Mouse (Mus musculus) liver, embryonic 11.5 days (tissue): ENCODE results near the gene Notch1. TPM values are rescaled to one million over a fixed set of nuclear protein-coding genes. Genes with fewer than 3 reads are reported as not detected.

Experiments
- ATAC-seq: fragments of 200-750 bp; cut with Nextera tagmentation; replicated peaks from 2 replicates; pipeline ENCODE4 v1.8.0; 2017; ENCODE audit warnings: moderate number of reproducible peaks, mild to moderate bottlenecking, moderate TSS enrichment, moderate library complexity; ENCODE audit not compliant: low FRiP score
- DNase-seq: peaks from one replicate; pipeline ENCODE4 v3.0.0-alpha.2; 2017; ENCODE audit warnings: low spot score
- H3K27ac ChIP-seq: fragments of 300-500 bp; sonication (generic); 2 replicates; pipeline ENCODE4 v1.5.1; 2014; ENCODE audit warnings: mild to moderate bottlenecking, low read depth, low read length, control low read depth
- H3K27me3 ChIP-seq: fragments of 300-500 bp; sonication (generic); replicated peaks from 2 replicates; pipeline ENCODE4 v1.6.1; 2014; ENCODE audit warnings: low read length, mixed read lengths; ENCODE audit not compliant: control insufficient read depth, insufficient read depth
- H3K36me3 ChIP-seq: fragments of 300-500 bp; sonication (generic); 2 replicates; pipeline ENCODE4 v1.6.1; 2014; ENCODE audit warnings: mild to moderate bottlenecking, low read length, moderate library complexity, mixed read lengths; ENCODE audit not compliant: control insufficient read depth, insufficient read depth
- H3K4me1 ChIP-seq: fragments of 300-500 bp; sonication (generic); replicated peaks from 2 replicates; pipeline ENCODE4 v1.6.1; 2014; ENCODE audit warnings: low read length, mixed read lengths; ENCODE audit not compliant: control insufficient read depth, insufficient read depth
- H3K4me2 ChIP-seq: fragments of 300-500 bp; sonication (generic); 2 replicates; pipeline ENCODE4 v1.6.1; 2014; ENCODE audit warnings: mild to moderate bottlenecking, control low read depth, moderate library complexity
- H3K4me3 ChIP-seq: fragments of 300-500 bp; sonication (generic); 2 replicates; pipeline ENCODE4 v1.5.1; 2014; ENCODE audit warnings: low read depth, low read length, control low read depth
- H3K9ac ChIP-seq: fragments of 300-500 bp; sonication (generic); 2 replicates; pipeline ENCODE4 v1.6.1; 2014; ENCODE audit warnings: low read depth, low read length, control low read depth
- H3K9me3 ChIP-seq: fragments of 300-500 bp; sonication (generic); 2 replicates; pipeline ENCODE4 v1.6.1; 2016; ENCODE audit warnings: low read length, inconsistent platforms, mixed read lengths; ENCODE audit not compliant: control insufficient read depth
- WGBS: fragments of 180-500 bp; shearing (Covaris S2); extraction: QIAGEN DNeasy Blood & Tissue Kit; methylation state at CpG from one replicate; pipeline ENCODE4 v1.1.7; 2014; 5-methylcytosine and 5-hydroxymethylcytosine counted together
- polyA plus RNA-seq: library from polyadenylated mRNA; unstranded; fragments of >200 nt; fragmentation: Nextera tagmentation; extraction: Ambion mirVana; gene quantifications from 2 replicates; pipeline ENCODE4 v1.2.1, GENCODE M21; 2014

Notch1 gene
- polyA plus RNA-seq, 1 experiment from 2014 or later, result 7.1 TPM

DNA sequence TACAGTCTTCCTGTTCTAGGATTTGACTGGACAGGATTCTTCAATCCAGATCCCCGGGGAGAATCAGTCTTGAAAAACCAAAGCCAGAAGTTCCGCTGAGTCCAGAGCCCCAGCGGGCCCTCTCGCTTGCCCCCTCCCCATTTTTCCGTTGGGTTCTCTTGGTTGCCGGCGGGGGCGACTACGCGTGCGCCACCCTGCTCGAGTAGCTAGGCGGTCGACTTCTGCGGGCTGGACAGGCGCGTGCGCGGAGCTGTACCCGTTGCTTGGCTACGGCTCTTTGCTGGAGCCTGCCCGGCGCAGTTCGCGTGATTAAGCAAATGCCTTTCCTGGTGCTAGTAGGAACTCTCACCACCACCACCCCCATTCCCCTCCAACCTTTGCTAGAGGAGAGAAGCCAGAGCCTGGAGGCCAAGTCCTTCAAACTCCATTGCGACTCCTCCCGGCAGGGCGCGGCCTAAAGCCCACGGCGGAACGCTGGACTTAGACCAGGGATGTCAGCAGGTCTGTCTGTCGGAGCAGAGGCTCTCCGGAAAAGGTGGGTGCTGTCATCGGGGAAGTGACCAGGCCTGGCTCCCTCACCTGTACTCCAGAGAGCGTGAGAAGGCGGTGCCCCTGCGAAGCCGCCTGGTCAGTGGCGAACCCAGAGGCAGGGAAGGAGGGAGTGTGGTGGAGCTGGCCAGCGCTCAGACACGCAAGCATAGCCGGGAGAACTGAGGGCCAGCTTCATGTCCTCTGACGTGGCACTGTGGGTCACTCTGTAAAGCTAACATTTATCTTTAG is 70.6 kb downstream of the Notch1 start:
- Histone ChIP-seq H3K9ac (peak overlapping the region; percentile 74), H3K27ac (peak overlapping the region; percentile 78), H3K4me2 (peak overlapping the region; percentile 89), H3K4me1 (peaks cover 27% of the 10 kb centered on the region), H3K27me3 (no peaks in the 10 kb centered on the region), H3K4me3 (peak overlapping the region; percentile 85), H3K36me3 (peaks cover 8% of the 10 kb centered on the region), H3K9me3 (no peaks in the 10 kb centered on the region)
- under 1% methylated on average over 44 of the region's 44 CpGs for WGBS
- ATAC-seq (peak; percentile 87), DNase-seq (peak; percentile 100)

DNA sequence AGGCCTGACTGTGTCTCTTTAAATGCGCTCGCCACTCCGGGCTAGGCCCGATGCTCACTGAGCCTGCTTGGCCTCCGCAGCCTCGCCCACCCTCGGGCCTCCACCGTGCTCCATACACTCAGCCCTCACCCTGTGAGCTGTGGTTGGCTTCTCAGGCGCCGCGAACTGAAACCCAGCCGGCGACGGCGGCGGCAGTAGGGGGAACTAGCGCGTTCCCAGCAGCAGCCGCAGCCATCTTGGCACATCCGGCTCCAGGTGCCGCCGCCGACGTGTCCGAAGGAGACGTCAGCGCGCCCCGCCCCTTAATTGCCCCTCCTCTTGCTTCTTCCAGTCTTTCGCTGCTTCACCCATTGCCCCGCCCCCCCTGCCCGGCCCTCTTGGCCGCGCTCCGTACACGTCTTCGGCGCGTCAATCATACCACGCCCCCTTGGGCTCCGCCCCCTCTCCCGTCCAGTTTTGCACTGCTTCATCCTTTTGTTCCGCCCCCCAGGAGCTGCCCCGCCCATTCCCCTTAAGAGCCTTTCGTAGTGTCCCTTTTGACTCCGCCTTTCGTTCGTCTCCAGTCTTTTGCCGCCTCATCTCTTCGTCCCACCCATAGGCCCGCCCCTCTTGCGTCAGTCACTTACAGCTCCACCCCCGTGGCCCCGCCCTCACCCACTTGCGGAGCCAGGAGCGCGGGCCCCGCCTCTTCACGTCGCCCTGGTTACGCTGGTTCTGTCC is 71.4 kb downstream of the Notch1 start, which contains the start of gene Sec16a:
Gene Sec16a, minus strand, starts transcription at position 271 of the 720 bp plus-strand sequence.
- WGBS, result under 1% methylated on average over 61 of the region's 61 CpGs
- Histone ChIP-seq H3K36me3 (peaks cover 15% of the 10 kb centered on the region), H3K9ac (peak within 1 kb of the TSS; percentile 80), H3K4me1 (peaks cover 27% of the 10 kb centered on the region), H3K9me3 (no peaks in the 10 kb centered on the region), H3K27me3 (no peaks in the 10 kb centered on the region), H3K4me3 (peak within 1 kb of the TSS; percentile 85), H3K27ac (peak within 1 kb of the TSS; percentile 78), H3K4me2 (peak within 1 kb of the TSS; percentile 89)
- ATAC-seq (peak; percentile 90), DNase-seq (peak; percentile 100)

GRCm38 (mm10) chr2:26444368-26444767 is 72.1 kb downstream of the Notch1 start:
- Histone ChIP-seq H3K4me3 (peak overlapping the region; percentile 85), H3K27me3 (no peaks in the 10 kb centered on the region), H3K4me2 (peak overlapping the region; percentile 81), H3K36me3 (peaks cover 22% of the 10 kb centered on the region), H3K9me3 (no peaks in the 10 kb centered on the region), H3K27ac (peak overlapping the region; percentile 75; the same call in 1 of the 2 replicates), H3K9ac (peak overlapping the region; percentile 80), H3K4me1 (peaks cover 27% of the 10 kb centered on the region)
- WGBS, result 3% methylated on average over 15 of the region's 15 CpGs
- ATAC-seq (no peak), DNase-seq (no peak)

- WGBS, result 12% methylated on average over 3 of the region's 3 CpGs
- DNase-seq (no peak), ATAC-seq (no peak)
- Histone ChIP-seq H3K27me3 (no peaks in the 10 kb centered on the region), H3K9ac (peak overlapping the region; percentile 80), H3K27ac (no peak overlapping the region), H3K4me2 (peak overlapping the region; percentile 81), H3K36me3 (peaks cover 23% of the 10 kb centered on the region), H3K4me3 (peak overlapping the region; percentile 85), H3K9me3 (no peaks in the 10 kb centered on the region), H3K4me1 (peaks cover 27% of the 10 kb centered on the region)
These were observed 72.6 kb downstream of the Notch1 start for GRCm38 (mm10) chr2:26443876-26444275.

DNA sequence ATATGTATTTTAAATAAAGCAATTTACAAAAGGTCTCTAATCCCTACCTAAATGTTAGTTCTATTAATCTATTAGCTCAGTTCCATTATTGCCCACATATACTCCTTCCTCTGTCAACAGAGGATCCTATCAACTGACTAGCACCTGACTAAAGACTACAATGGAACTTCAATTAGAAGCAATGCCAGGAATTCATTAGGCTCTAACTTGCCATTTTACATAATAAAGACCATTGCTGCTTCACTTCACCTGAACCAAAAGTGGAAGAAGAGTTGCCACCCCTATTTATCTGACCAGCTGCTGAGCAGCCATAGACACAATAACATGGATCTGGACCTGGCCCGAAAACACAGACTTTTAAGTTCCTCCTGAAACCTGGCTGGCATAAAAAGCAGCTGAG is 73.6 kb downstream of the Notch1 start:
- no peak for ATAC-seq
- no peak overlapping the region for H3K4me3 ChIP-seq
- WGBS, result 87% methylated on average over 1 of the region's 1 CpGs

GRCm38 (mm10) chr2:26441688-26442087 is 74.8 kb downstream of the Notch1 start:
- Histone ChIP-seq H3K27me3 (no peaks in the 10 kb centered on the region), H3K9ac (no peak overlapping the region), H3K4me1 (peaks cover 27% of the 10 kb centered on the region), H3K4me3 (no peak overlapping the region), H3K9me3 (no peaks in the 10 kb centered on the region), H3K4me2 (no peak overlapping the region), H3K36me3 (peaks cover 31% of the 10 kb centered on the region), H3K27ac (no peak overlapping the region)
- DNase-seq (no peak), ATAC-seq (no peak)
- WGBS, result 84% methylated on average over 5 of the region's 5 CpGs

More for the DNA sequence above, 73.6 kb downstream of the Notch1 start:
- Histone ChIP-seq H3K9me3 (no peaks in the 10 kb centered on the region), H3K27me3 (no peaks in the 10 kb centered on the region), H3K4me1 (peaks cover 29% of the 10 kb centered on the region), H3K36me3 (peaks cover 30% of the 10 kb centered on the region), H3K27ac (no peak overlapping the region), H3K9ac (no peak overlapping the region), H3K4me2 (peak overlapping the region; percentile 81; the same call in 1 of the 2 replicates)
- DNase-seq, result no peak

DNA sequence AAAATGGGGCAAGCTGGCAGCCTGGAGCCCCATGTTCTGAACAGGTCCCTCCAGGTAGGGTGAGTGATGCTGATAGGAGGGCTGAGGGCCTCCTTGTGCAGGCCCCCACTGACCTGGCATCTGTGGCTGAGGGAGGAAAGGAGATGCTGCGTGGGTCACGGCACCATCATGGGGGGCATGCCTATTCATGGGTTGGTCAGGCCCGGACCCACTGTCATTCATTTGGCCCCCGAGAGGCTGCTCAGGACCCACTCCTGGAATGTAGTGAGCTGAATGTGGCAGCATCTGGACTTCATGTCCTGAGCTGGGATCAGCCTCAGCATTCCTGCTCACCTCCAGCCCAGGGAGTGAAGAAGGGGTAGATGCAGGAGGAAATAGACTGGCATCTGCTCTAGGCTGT is 75.2 kb downstream of the Notch1 start:
- no peaks in the 10 kb centered on the region for H3K9me3 ChIP-seq
- no peak overlapping the region for H3K9ac ChIP-seq
- peaks cover 23% of the 10 kb centered on the region for H3K4me1 ChIP-seq
- DNase-seq (no peak), ATAC-seq (no peak)
- no peaks in the 10 kb centered on the region for H3K27me3 ChIP-seq
- H3K36me3 ChIP-seq, result peaks cover 31% of the 10 kb centered on the region
- no peak overlapping the region for H3K4me3 ChIP-seq
- WGBS, result 88% methylated on average over 4 of the region's 4 CpGs
- H3K4me2 ChIP-seq, result no peak overlapping the region
- H3K27ac ChIP-seq, result no peak overlapping the region

DNA sequence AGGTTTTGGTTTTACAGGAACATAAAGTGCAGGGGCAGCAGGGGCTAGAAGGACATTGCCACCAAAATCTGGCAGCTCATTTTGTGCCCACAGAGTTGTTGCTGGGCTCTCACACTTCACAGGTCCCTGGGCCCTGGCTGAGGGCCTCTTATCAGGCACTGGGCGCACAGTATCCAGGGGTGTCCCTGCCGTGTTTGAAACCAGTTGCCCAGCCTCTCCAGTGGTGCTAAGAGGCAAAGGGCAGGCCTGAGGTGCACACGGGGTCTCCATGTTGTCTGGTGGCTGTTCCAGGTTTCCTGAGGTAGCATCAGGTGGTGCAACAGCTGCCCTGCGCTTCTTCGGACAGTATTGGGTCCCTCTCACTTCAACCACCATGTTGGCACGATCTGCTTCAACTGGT is 76.8 kb downstream of the Notch1 start:
- peaks cover 21% of the 10 kb centered on the region for H3K4me1 ChIP-seq
- H3K9me3 ChIP-seq, result no peaks in the 10 kb centered on the region
- DNase-seq, result no peak
- ATAC-seq, result no peak
- H3K4me2 ChIP-seq, result no peak overlapping the region
- no peak overlapping the region for H3K9ac ChIP-seq
- H3K36me3 ChIP-seq, result peaks cover 38% of the 10 kb centered on the region
- 80% methylated on average over 6 of the region's 6 CpGs for WGBS
- H3K27ac ChIP-seq, result no peak overlapping the region
- no peak overlapping the region for H3K4me3 ChIP-seq
- no peaks in the 10 kb centered on the region for H3K27me3 ChIP-seq
